Mouse (Mus musculus): ENCODE measurements at regions not wholly inside any gene's neighbourhood (a gene's known extent, or its start where the extent isn't known, plus 50 kb on each side); places are given as distances from the start of the nearest gene placed in this dataset.

DNA sequence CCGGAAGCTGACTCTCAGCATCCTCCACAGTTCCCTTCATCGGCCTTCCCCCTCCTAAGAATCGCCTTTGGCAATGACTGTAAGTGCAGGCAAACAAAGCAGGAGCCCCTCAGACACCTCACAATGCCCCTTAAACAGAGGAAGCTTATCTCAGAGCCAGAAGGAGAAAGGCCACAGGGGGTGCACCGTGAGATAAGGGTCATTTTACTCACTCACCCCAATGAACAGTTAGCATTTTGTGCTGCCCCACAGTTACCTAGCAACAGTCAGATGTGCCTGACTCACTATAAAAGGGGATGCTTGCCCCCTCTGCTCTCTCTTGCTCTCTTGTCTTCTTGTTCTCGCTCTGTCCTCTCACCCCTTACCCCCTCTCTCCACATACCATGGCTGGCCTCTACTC lies 606.4 kb upstream of the Adam5 start:
- TF ChIP-seq POLR2A (IDR thresholded peaks at IDR 0.05; ENCODE audit: low read depth, low read length) (no peak), CTCF (conservative IDR thresholded peaks at IDR 0.05; ENCODE audit: insufficient read depth, insufficient read length, low read depth, low read length) (no peak)

All from kidney, adult 2 months (tissue).